In the genomic region with DNA sequence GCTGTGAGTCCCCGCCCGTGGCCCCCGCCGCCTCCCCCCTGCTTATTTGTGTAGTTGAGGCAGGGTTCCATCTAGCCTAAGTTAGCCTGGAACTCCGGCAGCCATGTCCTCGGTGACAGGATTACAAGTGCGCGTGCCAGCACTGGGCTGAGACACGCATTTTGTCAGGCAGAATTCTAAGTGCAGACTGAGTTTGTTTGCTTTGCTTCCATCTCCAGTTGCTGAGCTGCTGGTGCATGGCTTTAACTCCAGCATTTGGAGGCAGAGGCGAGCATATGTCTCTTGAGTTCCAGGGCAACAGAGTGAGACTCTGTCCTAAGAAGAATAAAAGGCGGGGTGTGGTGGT, we compare ENCODE assay signal across 9 mouse cellular contexts. TPM values are rescaled to one million over a fixed set of nuclear protein-coding genes. Genes with fewer than 3 reads are reported as not detected.
DNase-seq lines count a peak whose midpoint lies in the region; ATAC-seq and TF ChIP-seq lines count a peak whose summit lies in the region.
"Had no signal": no experiment of that assay in that cellular context is flagged by ENCODE, and none has a peak within 500 bp of the region (broad histone marks: within the 10 kb centered on the region; RNA-seq: fewer than 3 reads in every experiment).

No protein-coding gene starts in this region.

- peaks cover 29% of the 10 kb centered on the region for H3K36me3 ChIP-seq in hindbrain, embryonic 14.5 days (replicated peaks; ENCODE audit: control insufficient read depth, insufficient read depth)
- H3K36me3 ChIP-seq in midbrain, embryonic 15.5 days (replicated peaks) = no peaks in the 10 kb centered on the region; the same call in 1 of the 2 replicates

- ATAC-seq in hindbrain, embryonic 14.5 days (ENCODE audit: low FRiP score) = no peak; the same call in 1 of the 2 replicates
- peak; percentile 55 for ATAC-seq in midbrain, embryonic 15.5 days (replicated peaks)
- no peak for ATAC-seq in erythroid progenitor cell, adult 5-6 weeks (replicated peaks; ENCODE audit: low FRiP score, poor library complexity, severe bottlenecking)

- H3K27me3 ChIP-seq in hindbrain, embryonic 14.5 days (ENCODE audit: control insufficient read depth, insufficient read depth, low read length) = no peaks in the 10 kb centered on the region
- no peaks in the 10 kb centered on the region for H3K27me3 ChIP-seq in midbrain, embryonic 15.5 days (replicated peaks)

- DNase-seq in left cerebral cortex, postnatal 4 days = peak; percentile 39
- DNase-seq in left cerebral cortex, postnatal 36 days (ENCODE audit: low spot score in 2 of 2) = no peak
- peak; percentile 62 for DNase-seq in brain, embryonic 14.5 days (ENCODE audit: low read depth)
- peak; percentile 50 for DNase-seq in hindbrain, embryonic 14.5 days (ENCODE audit: low spot score)
- no peak for DNase-seq in adrenal gland, adult (ENCODE audit: inconsistent age in 2 of 2, low spot score in 1 of 2)
- no peak for DNase-seq in right cerebral cortex, adult 18-20 months

- H3K4me2 ChIP-seq in hindbrain, embryonic 14.5 days (replicated peaks) = peak overlapping the region; percentile 72
- H3K4me2 ChIP-seq in midbrain, embryonic 15.5 days = peak overlapping the region; percentile 96

- H3K4me3 ChIP-seq in hindbrain, embryonic 14.5 days (replicated peaks; ENCODE audit: low read length) = peak overlapping the region; percentile 71
- H3K4me3 ChIP-seq in midbrain, embryonic 15.5 days = peak overlapping the region; percentile 88

- no peaks in the 10 kb centered on the region for H3K9me3 ChIP-seq in hindbrain, embryonic 14.5 days (ENCODE audit: control insufficient read depth, low read length)
- no peaks in the 10 kb centered on the region for H3K9me3 ChIP-seq in midbrain, embryonic 15.5 days

- 1% methylated on average over 11 of the region's 11 CpGs for WGBS in hindbrain, embryonic 14.5 days
- under 1% methylated on average over 11 of the region's 11 CpGs for WGBS in midbrain, embryonic 15.5 days

- TF ChIP-seq CTCF in brain, embryonic 14.5 days (IDR thresholded peaks at IDR 0.05; ENCODE audit: borderline replicate concordance, extremely low read depth, insufficient read depth, insufficient read length) = no peak

- H3K4me1 ChIP-seq in hindbrain, embryonic 14.5 days (replicated peaks; ENCODE audit: control insufficient read depth, insufficient read depth, low read length) = peaks cover 12% of the 10 kb centered on the region
- peaks cover 15% of the 10 kb centered on the region for H3K4me1 ChIP-seq in midbrain, embryonic 15.5 days

- peak overlapping the region; percentile 82 for H3K27ac ChIP-seq in hindbrain, embryonic 14.5 days
- peak overlapping the region; percentile 91 for H3K27ac ChIP-seq in midbrain, embryonic 15.5 days

- H3K9ac ChIP-seq in hindbrain, embryonic 14.5 days = peak overlapping the region; percentile 79
- peak overlapping the region; percentile 77 for H3K9ac ChIP-seq in midbrain, embryonic 15.5 days

- no peak for TF ChIP-seq POLR2A in brain, embryonic 14.5 days (IDR thresholded peaks at IDR 0.05; ENCODE audit: borderline replicate concordance, extremely low read depth, insufficient read depth, insufficient read length, poor library complexity, severe bottlenecking)

- intact Hi-C loops in left cerebral cortex, postnatal 4 days (cut with DNase I) = no loop called here
- intact Hi-C loops in left cerebral cortex, postnatal 36 days (cut with DNase I) = loop anchor here (1.0 kb wide), 1 partner anchor 14 kb away; a partner anchor contains a TSS

RNA-seq across cellular contexts. Expression of a gene that starts 0.5 kb away (rescaled TPM):
- 10 to 100 TPM; 28.9 to 29.0 TPM for total RNA-seq in left cerebral cortex, postnatal 4 days (2021)
- 10 to 100 TPM; 21.6 to 29.5 TPM for total RNA-seq in left cerebral cortex, postnatal 36 days (2021)
- polyA plus RNA-seq in brain, embryonic 14.5 days (2012; rRNA removed) = 14.2 and 19.6 TPM in 2 replicates
- polyA plus RNA-seq in hindbrain, embryonic 14.5 days (2014; fragmentation: Nextera tagmentation; extraction: Ambion mirVana) = 22.0 and 22.6 TPM in 2 replicates
- polyA plus RNA-seq in midbrain, embryonic 15.5 days (2015; fragmentation: Nextera tagmentation; extraction: Ambion mirVana) = 27.8 and 28.5 TPM in 2 replicates
- 9.7 and 10.5 TPM in 2 replicates for total RNA-seq in erythroid progenitor cell, adult 5-6 weeks (2015; ENCODE audit: low replicate concordance)
- total RNA-seq in erythroid progenitor cell, adult 5-6 weeks (2017; ENCODE audit: low replicate concordance) = 0.76 and 9.8 TPM in 2 replicates

RNA-seq across cellular contexts. Expression of a gene that starts 14.4 kb away (rescaled TPM):
- total RNA-seq in left cerebral cortex, postnatal 4 days (2021) = 100 to 1,000 TPM; 646 to 664 TPM
- total RNA-seq in left cerebral cortex, postnatal 36 days (2021) = 100 to 1,000 TPM; 289 to 354 TPM
- polyA plus RNA-seq in brain, embryonic 14.5 days (2012; rRNA removed) = 1,651 and 1,905 TPM in 2 replicates
- 370 and 441 TPM in 2 replicates for polyA plus RNA-seq in hindbrain, embryonic 14.5 days (2014; fragmentation: Nextera tagmentation; extraction: Ambion mirVana)
- polyA plus RNA-seq in midbrain, embryonic 15.5 days (2015; fragmentation: Nextera tagmentation; extraction: Ambion mirVana) = 307 and 313 TPM in 2 replicates
- total RNA-seq in erythroid progenitor cell, adult 5-6 weeks (2015; ENCODE audit: low replicate concordance) = 515 and 750 TPM in 2 replicates
- total RNA-seq in erythroid progenitor cell, adult 5-6 weeks (2017; ENCODE audit: low replicate concordance) = 184 and 203 TPM in 2 replicates

RNA-seq across cellular contexts. Expression of a gene that starts 36.8 kb away (rescaled TPM):
- total RNA-seq in left cerebral cortex, postnatal 4 days (2021) = 1 to 10 TPM; 5.8 to 6.3 TPM
- total RNA-seq in left cerebral cortex, postnatal 36 days (2021) = 1 to 10 TPM; 2.4 to 2.8 TPM
- 15.6 and 16.4 TPM in 2 replicates for polyA plus RNA-seq in brain, embryonic 14.5 days (2012; rRNA removed)
- 1.3 and 1.4 TPM in 2 replicates for polyA plus RNA-seq in hindbrain, embryonic 14.5 days (2014; fragmentation: Nextera tagmentation; extraction: Ambion mirVana)
- polyA plus RNA-seq in midbrain, embryonic 15.5 days (2015; fragmentation: Nextera tagmentation; extraction: Ambion mirVana) = 1.4 and 2.1 TPM in 2 replicates
- not detected in 2 replicates for total RNA-seq in erythroid progenitor cell, adult 5-6 weeks (2015; ENCODE audit: low replicate concordance)
- total RNA-seq in erythroid progenitor cell, adult 5-6 weeks (2017; ENCODE audit: low replicate concordance) = not detected in 2 replicates
- total RNA-seq: common myeloid progenitor, adult 5-6 weeks had no signal

RNA-seq across cellular contexts. Expression of a gene that starts 51.2 kb away (rescaled TPM):
- under 1 TPM; 0.58 to 0.92 TPM for total RNA-seq in left cerebral cortex, postnatal 4 days (2021)
- total RNA-seq in left cerebral cortex, postnatal 36 days (2021) = not detected
- polyA plus RNA-seq in brain, embryonic 14.5 days (2012; rRNA removed) = 1.3 and 1.9 TPM in 2 replicates
- polyA plus RNA-seq in hindbrain, embryonic 14.5 days (2014; fragmentation: Nextera tagmentation; extraction: Ambion mirVana) = 1.2 and 1.7 TPM in 2 replicates
- polyA plus RNA-seq in midbrain, embryonic 15.5 days (2015; fragmentation: Nextera tagmentation; extraction: Ambion mirVana) = 1.3 and 1.9 TPM in 2 replicates
- not detected in 2 replicates for total RNA-seq in erythroid progenitor cell, adult 5-6 weeks (2015; ENCODE audit: low replicate concordance)
- not detected in 2 replicates for total RNA-seq in erythroid progenitor cell, adult 5-6 weeks (2017; ENCODE audit: low replicate concordance)
- total RNA-seq: common myeloid progenitor, adult 5-6 weeks had no signal

Comparison
In these comparisons a context has a peak if more than half of its experiments do, and no peak if none do; other contexts are left out.
1. DNase-seq: peak in left cerebral cortex, postnatal 4 days (single experiment), brain, embryonic 14.5 days (single experiment) and hindbrain, embryonic 14.5 days (single experiment); none in left cerebral cortex, postnatal 36 days (0 of 2), adrenal gland, adult (0 of 2) and right cerebral cortex, adult 18-20 months (single experiment).